Mouse (Mus musculus) heart, adult 2 months (tissue): ENCODE data around the gene Fgfr2.

Experiments
- CTCF ChIP-seq: fragments of 200-600 bp; IDR thresholded peaks from 2 replicates; pipeline ENCODE4 v1.8.1; 2022; ENCODE audit warnings: antibody characterized with exemption, mild to moderate bottlenecking, moderate library complexity
- POLR2A ChIP-seq: fragments of 200-500 bp; IDR thresholded peaks from 2 replicates; pipeline ENCODE4 v1.6.1; 2011; ENCODE audit warnings: mild to moderate bottlenecking, low read depth, low read length, control low read depth; ENCODE audit not compliant: insufficient read depth

DNA sequence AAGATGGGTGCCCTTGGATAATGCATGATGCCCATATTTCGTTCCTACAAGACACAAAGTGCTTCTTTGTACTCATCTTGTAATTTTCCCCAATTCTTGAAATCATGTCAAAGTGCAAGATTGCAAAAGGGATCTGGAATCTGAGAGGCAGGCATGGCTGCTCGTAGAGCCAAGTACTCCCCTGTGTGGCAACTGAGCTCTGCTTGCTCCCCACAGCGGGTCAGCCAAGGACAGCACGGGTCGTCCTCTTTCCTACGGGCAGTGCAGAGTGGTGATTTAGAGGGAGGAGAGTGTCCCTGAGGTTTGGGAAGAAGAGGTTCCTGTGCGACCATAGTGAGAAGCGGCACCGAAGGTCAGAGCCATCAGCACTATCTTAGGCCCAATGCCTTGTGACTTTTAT lies 2748.8 kb downstream of the Fgfr2 start:
- no peak for TF ChIP-seq POLR2A
- no peak for TF ChIP-seq CTCF
